Mouse (Mus musculus) lung, postnatal 14 days (tissue): ENCODE data around the gene Gm6358.
"Not testable (repeated sequence)": the region's sequence is repeated elsewhere in the genome, so short reads cannot be mapped to it uniquely, and the experiment has no call there.

Experiments used
- DNase-seq: peaks from one replicate; pipeline ENCODE4 v3.0.0; 2021

Gm6358 gene

DNA sequence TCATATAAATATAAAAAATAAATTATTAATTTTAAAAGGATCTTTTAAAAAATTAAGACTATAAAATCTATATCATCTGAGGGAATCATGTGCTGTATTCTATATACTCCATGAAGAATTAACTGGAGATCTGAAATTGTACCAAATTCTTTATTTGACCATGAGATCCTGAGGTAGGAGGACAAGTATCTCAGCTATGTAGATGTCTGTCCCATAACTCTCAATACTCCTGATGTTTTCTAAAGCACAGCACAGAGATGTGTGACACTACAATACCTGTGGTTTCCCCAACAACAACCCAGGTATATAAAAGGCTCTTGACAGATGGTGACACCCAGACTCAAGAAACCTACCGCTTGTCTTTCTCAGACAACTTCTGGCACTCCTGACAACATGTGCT, at the start of gene Gm6358:
Gene Gm6358 (plus strand): TSS at position 301 of the 400 bp plus-strand sequence.
- DNase-seq, result no peak

DNA sequence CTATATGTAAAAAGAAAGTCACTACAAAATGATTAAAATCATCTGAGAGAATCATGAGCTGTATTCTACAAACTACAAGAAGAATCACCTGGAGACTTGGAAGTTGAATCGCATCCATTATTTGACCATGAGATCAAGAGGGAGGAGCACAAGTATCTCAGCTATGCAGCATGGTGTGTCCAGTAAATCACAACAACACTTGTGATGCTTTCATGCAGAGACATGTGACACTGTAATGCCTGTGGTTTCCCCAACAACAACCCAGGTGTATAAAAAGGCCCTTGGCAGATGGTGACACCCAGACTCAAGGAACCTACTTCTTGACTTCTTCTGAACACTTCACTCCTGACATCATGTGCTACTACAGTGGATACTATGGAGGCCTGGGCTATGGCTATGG, 10.1 kb downstream of the Gm6358 start, which contains the start of gene Gm10061:
Gene Gm10061 (plus strand): TSS at position 301 of the 400 bp plus-strand sequence.
- DNase-seq, result no peak

DNA sequence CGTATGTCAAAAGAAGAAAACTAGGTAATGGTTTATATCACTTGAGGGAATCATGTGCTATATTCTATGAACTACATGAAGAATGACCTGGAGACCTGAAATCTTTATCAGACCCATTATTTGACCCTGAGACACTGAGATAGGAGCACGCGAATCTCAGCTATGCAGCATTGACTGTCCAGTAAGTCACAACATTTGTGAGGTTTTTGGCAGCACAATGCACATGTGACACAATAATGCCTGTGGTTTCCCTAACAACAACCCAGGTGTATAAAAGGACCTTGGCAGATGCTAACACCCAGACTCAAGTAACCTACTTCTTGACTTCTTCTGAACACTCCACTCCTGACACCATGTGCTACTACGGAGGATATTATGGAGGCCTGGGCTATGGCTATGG, 17.0 kb downstream of the Gm6358 start, which contains the start of gene Gm9789:
Gene Gm9789 (plus strand): TSS at position 301 of the 400 bp plus-strand sequence.
- no peak for DNase-seq

DNA sequence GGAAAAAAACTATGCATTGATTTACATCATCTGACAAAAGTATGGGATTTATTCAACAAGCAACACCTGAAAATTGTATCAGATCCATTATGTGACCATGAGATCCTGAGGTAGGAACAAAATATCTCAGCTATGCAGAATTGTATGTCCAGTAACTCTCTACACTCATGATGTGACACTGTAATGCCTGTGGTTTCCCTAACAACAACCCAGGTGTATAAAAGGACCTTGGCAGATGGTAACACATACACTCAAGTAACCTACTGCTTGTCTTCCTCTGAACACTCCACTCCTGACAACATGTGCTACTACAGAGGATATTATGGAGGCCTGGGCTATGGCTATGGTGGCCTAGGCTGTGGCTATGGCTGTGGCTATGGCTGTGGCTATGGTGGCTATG, 28.5 kb downstream of the Gm6358 start, which contains the start of gene Gm7735:
Gene Gm7735 (plus strand): TSS at position 301 of the 400 bp plus-strand sequence.
- DNase-seq, result not testable (repeated sequence)

DNA sequence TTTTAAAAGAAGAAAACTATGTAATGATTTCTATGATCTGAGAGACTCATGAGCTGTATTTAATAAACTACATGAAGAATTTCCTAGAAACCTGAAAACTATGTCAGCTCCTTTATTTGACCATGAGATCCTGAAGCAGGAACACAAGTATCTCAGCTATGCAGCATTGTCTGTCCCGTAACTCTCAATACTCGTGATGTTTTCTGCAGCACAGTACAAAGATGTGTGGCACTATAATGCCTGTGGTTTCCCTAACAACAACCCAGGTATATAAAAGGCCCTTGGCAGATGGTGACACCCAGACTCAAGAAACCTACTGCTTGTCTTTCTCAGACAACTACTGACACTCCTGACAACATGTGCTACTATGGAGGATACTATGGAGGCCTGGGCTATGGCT, 33.8 kb downstream of the Gm6358 start, which contains the start of gene 1110057P08Rik:
Gene 1110057P08Rik (plus strand): TSS at position 301 of the 400 bp plus-strand sequence.
- no peak for DNase-seq

DNA sequence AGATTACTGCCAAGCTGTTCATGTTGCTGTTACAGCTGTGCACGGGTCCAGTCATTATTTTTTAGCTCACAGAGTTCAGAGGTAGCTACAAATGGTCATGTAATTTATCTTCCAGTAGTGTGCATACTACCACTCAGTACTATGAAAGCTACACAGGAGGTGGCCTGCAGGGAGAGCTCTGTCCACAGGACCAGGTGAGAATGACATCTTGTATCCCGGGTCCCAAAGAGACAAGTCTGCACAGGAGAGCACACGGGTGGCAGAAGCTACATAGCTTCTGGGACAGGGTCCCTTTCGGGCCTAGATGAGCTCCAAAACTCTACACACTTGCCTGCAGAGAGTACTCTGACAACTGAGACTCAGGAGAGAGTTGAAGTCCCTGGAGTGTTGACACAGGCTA, 48.0 kb downstream of the Gm6358 start:
- no peak for DNase-seq
